Mouse (Mus musculus) left cerebral cortex, postnatal 36 days (tissue): ENCODE measurements around the gene 4930578C19Rik. TPM values are rescaled to one million over a fixed set of nuclear protein-coding genes. Genes with fewer than 3 reads are reported as not detected.
"Not testable (repeated sequence)": the region's sequence is repeated elsewhere in the genome, so short reads cannot be mapped to it uniquely, and the experiment has no call there.

Experiments
- DNase-seq, 2 experiments: peaks; one replicate each; pipeline ENCODE4 v3.0.0; 2021 to 2022; ENCODE audit warnings: low spot score in 2 of 2, mixed read lengths in 1 of 2
- intact Hi-C: fragments of 180-260 bp; cut with DNase I; formaldehyde crosslinking; loops from one replicate; pipeline ENCODE4 v1.15.1; 2025
- total RNA-seq, 2 experiments: library from RNA; stranded (reverse); gene quantifications; 2 replicates each; pipeline ENCODE4 v1.2.3; 2021

4930578C19Rik gene
- total RNA-seq = 1 to 10 TPM in 1 of 2 experiments, under 1 TPM in 1; 0.86 to 1.4 TPM

- intact Hi-C loops = no loop called here
- no peak for DNase-seq
Measured at GRCm38 (mm10) chrX:18461198-18461601, at the start of gene 4930578C19Rik. Gene 4930578C19Rik, minus strand, starts transcription at chrX:18461397.

GRCm38 (mm10) chrX:18467690-18468089 is 6.5 kb upstream of the 4930578C19Rik start:
- intact Hi-C loops = no loop called here
- DNase-seq = no peak

- intact Hi-C loops = no loop called here
Measured at GRCm38 (mm10) chrX:18462879-18463278, 1.7 kb upstream of the 4930578C19Rik start.

GRCm38 (mm10) chrX:18451559-18451958 is 9.6 kb downstream of the 4930578C19Rik start:
- no peak for DNase-seq
- intact Hi-C loops = no loop called here

More at GRCm38 (mm10) chrX:18462879-18463278, 1.7 kb upstream of the 4930578C19Rik start:
- no peak for DNase-seq

GRCm38 (mm10) chrX:18442066-18442465 is 19.1 kb downstream of the 4930578C19Rik start:
- intact Hi-C loops = no loop called here

GRCm38 (mm10) chrX:18425451-18425850 is 35.7 kb downstream of the 4930578C19Rik start:
- DNase-seq = no peak
- intact Hi-C loops = loop anchor here (10.0 kb wide), 1 partner anchor 141 kb away; no protein-coding TSS in a partner anchor

More at GRCm38 (mm10) chrX:18442066-18442465, 19.1 kb downstream of the 4930578C19Rik start:
- peak; percentile 31 to 57 for DNase-seq

- intact Hi-C loops = loop anchor here (10.0 kb wide), 1 partner anchor 138 kb away; no protein-coding TSS in a partner anchor
- peak in 1 of 2 experiments; percentile 3 for DNase-seq
Measured at GRCm38 (mm10) chrX:18423206-18423605, 38.0 kb downstream of the 4930578C19Rik start.

- peak in 1 of 2 experiments; percentile 19 for DNase-seq
- intact Hi-C loops = loop anchor here (10.0 kb wide), 1 partner anchor 135 kb away; no protein-coding TSS in a partner anchor
Measured at GRCm38 (mm10) chrX:18420161-18420784, 40.9 kb downstream of the 4930578C19Rik start.

- DNase-seq = peak in 1 of 2 experiments; percentile 4
- intact Hi-C loops = no loop called here
Measured at GRCm38 (mm10) chrX:18418977-18419376, 42.2 kb downstream of the 4930578C19Rik start.

GRCm38 (mm10) chrX:18414560-18414959 is 46.6 kb downstream of the 4930578C19Rik start:
- DNase-seq = no peak
- intact Hi-C loops = no loop called here

GRCm38 (mm10) chrX:18411071-18411840 is 49.9 kb downstream of the 4930578C19Rik start:
- intact Hi-C loops = no loop called here

GRCm38 (mm10) chrX:18409598-18409997 is 51.6 kb downstream of the 4930578C19Rik start:
- no peak for DNase-seq
- intact Hi-C loops = no loop called here

More at GRCm38 (mm10) chrX:18411071-18411840, 49.9 kb downstream of the 4930578C19Rik start:
- DNase-seq = no peak

GRCm38 (mm10) chrX:18402296-18402695 is 58.9 kb downstream of the 4930578C19Rik start:
- intact Hi-C loops = no loop called here
- no peak for DNase-seq

- intact Hi-C loops = no loop called here
- no peak for DNase-seq
Measured at GRCm38 (mm10) chrX:18396700-18397099, 64.5 kb downstream of the 4930578C19Rik start.

- intact Hi-C loops, DNase-seq: not testable (repeated sequence)
Measured at GRCm38 (mm10) chrX:18384181-18384580, 77.0 kb downstream of the 4930578C19Rik start.
